Mouse (Mus musculus): ENCODE results near the gene Wdr70. TPM values are rescaled to one million over a fixed set of nuclear protein-coding genes. Genes with fewer than 3 reads are reported as not detected.
"Not testable (repeated sequence)": the region's sequence is repeated elsewhere in the genome, so short reads cannot be mapped to it uniquely, and the experiment has no call there.

The Wdr70 gene
- total and polyA plus RNA-seq, 3 experiments: 21.9 to 37.1 (median 23.6) TPM

GRCm38 (mm10) chr15:8087293-8087692 lies 11.7 kb downstream of the Wdr70 start:
- Histone ChIP-seq H3K36me3 (replicated peaks in 1 of 2; ENCODE audit: control insufficient read depth in 1 of 2, insufficient read depth in 1 of 2, low read length in 1 of 2) (peaks cover 15 to 35% of the 10 kb centered on the region in 2 experiments), H3K4me3 (replicated peaks in 1 of 3; ENCODE audit: low read depth in 2 of 3, low read length in 2 of 3, poor library complexity in 1 of 3) (no peak overlapping the region), H3K79me2 (replicated peaks; ENCODE audit: control insufficient read depth, extremely low read depth, insufficient read depth, poor library complexity, severe bottlenecking) (no peaks in the 10 kb centered on the region), H3K9ac (ENCODE audit: insufficient read depth, low read depth) (no peak overlapping the region), H3K9me3 (replicated peaks; ENCODE audit: low read length) (no peaks in the 10 kb centered on the region), H3K4me1 (ENCODE audit: control insufficient read depth in 1 of 2, insufficient read depth in 2 of 2) (no peaks in the 10 kb centered on the region), H3K4me2 (ENCODE audit: insufficient read depth, low read depth, poor library complexity, severe bottlenecking) (no peak overlapping the region), H3K27me3 (replicated peaks) (no peaks in the 10 kb centered on the region), H3K27ac (ENCODE audit: insufficient read depth, low read depth) (no peak overlapping the region)
- dilution Hi-C loops (cut with MboI; ENCODE audit: extremely low pct_ligation_motif_present, extremely low pct_unique_long_range_greater_than_20kb, low sequenced_read_pairs) (no loop called here), in situ Hi-C loops (cut with MboI; ENCODE audit: low pct_ligation_motif_present, low pct_unique_long_range_greater_than_20kb, low sequenced_read_pairs) (no loop called here)
- TF ChIP-seq USF1 (IDR thresholded peaks at IDR 0.05; ENCODE audit: low read depth, low read length) (no peak), ZC3H11A (IDR thresholded peaks at IDR 0.05; ENCODE audit: low read depth, low read length) (no peak), EP300 (IDR thresholded peaks at IDR 0.05; ENCODE audit: low read length) (no peak)
- DNase-seq (ENCODE audit: extremely low read depth): no peak

GRCm38 (mm10) chr15:8082139-8082538 lies 16.9 kb downstream of the Wdr70 start:
- Histone ChIP-seq H3K79me2 (replicated peaks; ENCODE audit: control insufficient read depth, extremely low read depth, insufficient read depth, poor library complexity, severe bottlenecking) (no peaks in the 10 kb centered on the region), H3K27me3 (replicated peaks) (no peaks in the 10 kb centered on the region), H3K4me1 (ENCODE audit: control insufficient read depth in 1 of 2, insufficient read depth in 2 of 2) (no peaks in the 10 kb centered on the region), H3K9me3 (replicated peaks; ENCODE audit: low read length) (no peaks in the 10 kb centered on the region), H3K4me2 (ENCODE audit: insufficient read depth, low read depth, poor library complexity, severe bottlenecking) (no peak overlapping the region), H3K36me3 (replicated peaks in 1 of 2; ENCODE audit: control insufficient read depth in 1 of 2, insufficient read depth in 1 of 2, low read length in 1 of 2) (peaks cover 24 to 54% of the 10 kb centered on the region in 2 experiments), H3K4me3 (replicated peaks in 1 of 3; ENCODE audit: low read depth in 2 of 3, low read length in 2 of 3, poor library complexity in 1 of 3) (no peak overlapping the region), H3K27ac (ENCODE audit: insufficient read depth, low read depth) (no peak overlapping the region), H3K9ac (ENCODE audit: insufficient read depth, low read depth) (no peak overlapping the region)
- dilution Hi-C loops (cut with MboI; ENCODE audit: extremely low pct_ligation_motif_present, extremely low pct_unique_long_range_greater_than_20kb, low sequenced_read_pairs): no loop called here
- no peak for TF ChIP-seq E2F4 (IDR thresholded peaks at IDR 0.05; ENCODE audit: insufficient replicate concordance, low read depth, low read length)
- TF ChIP-seq MAFK (IDR thresholded peaks at IDR 0.05; ENCODE audit: insufficient replicate concordance, low read length): peak; percentile 90
- no peak for DNase-seq (ENCODE audit: extremely low read depth)
- in situ Hi-C loops (cut with MboI; ENCODE audit: low pct_ligation_motif_present, low pct_unique_long_range_greater_than_20kb, low sequenced_read_pairs): no loop called here

GRCm38 (mm10) chr15:8073159-8073558 lies 25.9 kb downstream of the Wdr70 start:
- H3K27me3 ChIP-seq (replicated peaks); H3K4me2 ChIP-seq (ENCODE audit: insufficient read depth, low read depth, poor library complexity, severe bottlenecking); H3K9ac ChIP-seq (ENCODE audit: insufficient read depth, low read depth); H3K4me3 ChIP-seq (replicated peaks in 1 of 3; ENCODE audit: low read depth in 2 of 3, low read length in 2 of 3, poor library complexity in 1 of 3); DNase-seq (ENCODE audit: extremely low read depth); H3K79me2 ChIP-seq (replicated peaks; ENCODE audit: control insufficient read depth, extremely low read depth, insufficient read depth, poor library complexity, severe bottlenecking); H3K27ac ChIP-seq (ENCODE audit: insufficient read depth, low read depth); dilution Hi-C loops (cut with MboI; ENCODE audit: extremely low pct_ligation_motif_present, extremely low pct_unique_long_range_greater_than_20kb, low sequenced_read_pairs); H3K4me1 ChIP-seq (ENCODE audit: control insufficient read depth in 1 of 2, insufficient read depth in 2 of 2); H3K9me3 ChIP-seq (replicated peaks; ENCODE audit: low read length); in situ Hi-C loops (cut with MboI; ENCODE audit: low pct_ligation_motif_present, low pct_unique_long_range_greater_than_20kb, low sequenced_read_pairs): not testable (repeated sequence)
- H3K36me3 ChIP-seq (replicated peaks in 1 of 2; ENCODE audit: control insufficient read depth in 1 of 2, insufficient read depth in 1 of 2, low read length in 1 of 2): peaks cover 26 to 39% of the 10 kb centered on the region in 2 experiments

- dilution Hi-C loops (cut with MboI; ENCODE audit: extremely low pct_ligation_motif_present, extremely low pct_unique_long_range_greater_than_20kb, low sequenced_read_pairs): no loop called here
- H3K9me3 ChIP-seq (replicated peaks; ENCODE audit: low read length): no peaks in the 10 kb centered on the region
- in situ Hi-C loops (cut with MboI; ENCODE audit: low pct_ligation_motif_present, low pct_unique_long_range_greater_than_20kb, low sequenced_read_pairs): no loop called here
These were observed 33.8 kb downstream of the Wdr70 start for GRCm38 (mm10) chr15:8065221-8065620.

More at GRCm38 (mm10) chr15:8065221-8065620, 33.8 kb downstream of the Wdr70 start:
- H3K27ac ChIP-seq (ENCODE audit: insufficient read depth, low read depth): no peak overlapping the region
- no peak overlapping the region for H3K9ac ChIP-seq (ENCODE audit: insufficient read depth, low read depth)
- TF ChIP-seq ETS1 (conservative IDR thresholded peaks at IDR 0.05; ENCODE audit: low read depth, low read length) (no peak), CTCF (conservative IDR thresholded peaks at IDR 0.05 in 1 of 2, IDR thresholded peaks at IDR 0.05 in 1 of 2; ENCODE audit: low read depth in 2 of 2, low read length in 2 of 2) (peak in 1 of 2 experiments; percentile 74; a peak in 2 of 4 replicates), CHD2 (IDR thresholded peaks at IDR 0.05; ENCODE audit: low read length) (no peak), UBTF (IDR thresholded peaks at IDR 0.05; ENCODE audit: low read depth, low read length) (no peak), ZNF384 (IDR thresholded peaks at IDR 0.05; ENCODE audit: low read depth, low read length) (peak; percentile 91), SMC3 (IDR thresholded peaks at IDR 0.05; ENCODE audit: low read depth, low read length) (peak; percentile 48), MEF2A (IDR thresholded peaks at IDR 0.05; ENCODE audit: borderline replicate concordance, low read depth, low read length) (no peak), CHD1 (IDR thresholded peaks at IDR 0.05; ENCODE audit: low read depth, low read length) (no peak), RAD21 (IDR thresholded peaks at IDR 0.05; ENCODE audit: low read depth, low read length) (peak; percentile 63), TBP (conservative IDR thresholded peaks at IDR 0.05; ENCODE audit: low read depth, low read length) (no peak)
- H3K4me3 ChIP-seq (replicated peaks in 1 of 3; ENCODE audit: low read depth in 2 of 3, low read length in 2 of 3, poor library complexity in 1 of 3): no peak overlapping the region
- no peaks in the 10 kb centered on the region for H3K79me2 ChIP-seq (replicated peaks; ENCODE audit: control insufficient read depth, extremely low read depth, insufficient read depth, poor library complexity, severe bottlenecking)
- peaks cover 0 to 4% of the 10 kb centered on the region in 2 experiments; a peak in 1 of 4 replicates for H3K4me1 ChIP-seq (ENCODE audit: control insufficient read depth in 1 of 2, insufficient read depth in 2 of 2)
- H3K27me3 ChIP-seq (replicated peaks): no peaks in the 10 kb centered on the region
- H3K4me2 ChIP-seq (ENCODE audit: insufficient read depth, low read depth, poor library complexity, severe bottlenecking): no peak overlapping the region; the same call in 1 of the 2 replicates
- no peak for DNase-seq (ENCODE audit: extremely low read depth)
- H3K36me3 ChIP-seq (replicated peaks in 1 of 2; ENCODE audit: control insufficient read depth in 1 of 2, insufficient read depth in 1 of 2, low read length in 1 of 2): peaks cover 4 to 52% of the 10 kb centered on the region in 2 experiments
